Mouse (Mus musculus) stomach, embryonic 14.5 days (tissue): ENCODE measurements at regions not wholly inside any gene's neighbourhood (a gene's known extent, or its start where the extent isn't known, plus 50 kb on each side); places are given as distances from the start of the nearest gene placed in this dataset.

Experiments
- ATAC-seq: fragments of 200-750 bp; cut with Nextera tagmentation; 2 replicates; pipeline ENCODE4 v1.8.0; 2017; ENCODE audit warnings: low read depth, moderate TSS enrichment; ENCODE audit not compliant: insufficient number of reproducible peaks, insufficient read depth, low FRiP score
- H3K27ac ChIP-seq: fragments of 300-500 bp; sonication (generic); 2 replicates; pipeline ENCODE4 v1.5.1; 2014; ENCODE audit warnings: mild to moderate bottlenecking, low read length, moderate library complexity, mixed read lengths
- H3K27me3 ChIP-seq: fragments of 300-500 bp; sonication (generic); 2 replicates; pipeline ENCODE4 v1.6.1; 2014; ENCODE audit warnings: low read length, control low read depth, mixed read lengths; ENCODE audit not compliant: control insufficient read depth, insufficient read depth
- H3K36me3 ChIP-seq: fragments of 300-500 bp; sonication (generic); 2 replicates; pipeline ENCODE4 v1.6.1; 2014; ENCODE audit warnings: mild to moderate bottlenecking, control low read depth, low read length, moderate library complexity, mixed read lengths; ENCODE audit not compliant: control insufficient read depth, insufficient read depth
- H3K4me1 ChIP-seq: fragments of 300-500 bp; sonication (generic); 2 replicates; pipeline ENCODE4 v1.6.1; 2014; ENCODE audit warnings: low read length, control low read depth, mixed read lengths; ENCODE audit not compliant: control insufficient read depth, insufficient read depth
- H3K4me2 ChIP-seq: fragments of 300-500 bp; sonication (generic); replicated peaks from 2 replicates; pipeline ENCODE4 v1.6.1; 2014; ENCODE audit warnings: low read depth, low read length, control low read depth
- H3K4me3 ChIP-seq: fragments of 300-500 bp; sonication (generic); 2 replicates; pipeline ENCODE4 v1.5.1; 2014; ENCODE audit warnings: low read depth, low read length, control low read depth
- H3K9ac ChIP-seq: fragments of 300-500 bp; sonication (generic); replicated peaks from 2 replicates; pipeline ENCODE4 v1.6.1; 2014; ENCODE audit warnings: low read depth, mild to moderate bottlenecking, control low read depth, low read length, moderate library complexity, mixed read lengths
- H3K9me3 ChIP-seq: fragments of 300-500 bp; sonication (generic); 2 replicates; pipeline ENCODE4 v1.6.1; 2016; ENCODE audit warnings: low read depth, low read length, control low read depth; ENCODE audit not compliant: control insufficient read depth
- WGBS: fragments of 180-500 bp; shearing (Covaris S2); extraction: QIAGEN DNeasy Blood & Tissue Kit; methylation state at CpG from one replicate; pipeline ENCODE4 v1.1.7; 2014; 5-methylcytosine and 5-hydroxymethylcytosine counted together

DNA sequence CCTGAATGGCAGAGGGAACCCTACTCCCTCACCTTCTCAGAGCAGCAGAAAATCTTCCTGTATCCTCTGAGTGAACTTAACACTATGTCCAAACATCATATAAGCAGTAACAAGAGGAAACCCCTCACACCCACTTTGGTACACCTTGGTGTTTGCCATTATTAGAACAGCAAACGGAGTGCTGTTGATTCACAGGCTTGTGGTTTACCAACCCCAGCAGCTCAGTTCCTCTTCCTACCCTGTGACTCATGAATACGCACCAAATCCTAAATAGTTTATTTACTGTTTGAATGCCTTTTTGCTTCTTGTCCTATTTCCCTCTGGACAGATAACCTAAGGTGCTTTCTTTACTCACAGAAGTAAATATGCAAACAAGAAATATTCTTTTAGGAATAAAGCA is 233.3 kb downstream of the Foxa2 start:
- H3K4me2 ChIP-seq: no peak overlapping the region
- no peak overlapping the region for H3K9ac ChIP-seq
- WGBS: 78% methylated on average over 2 of the region's 2 CpGs
- H3K36me3 ChIP-seq: no peaks in the 10 kb centered on the region
- H3K4me1 ChIP-seq: no peaks in the 10 kb centered on the region
- no peak overlapping the region for H3K4me3 ChIP-seq
- H3K27ac ChIP-seq: no peak overlapping the region
- no peaks in the 10 kb centered on the region for H3K27me3 ChIP-seq
- H3K9me3 ChIP-seq: no peaks in the 10 kb centered on the region
- ATAC-seq: no peak

- Histone ChIP-seq H3K4me1 (no peaks in the 10 kb centered on the region), H3K9ac (no peak overlapping the region), H3K4me2 (no peak overlapping the region), H3K9me3 (no peaks in the 10 kb centered on the region), H3K27ac (no peak overlapping the region), H3K4me3 (no peak overlapping the region), H3K27me3 (no peaks in the 10 kb centered on the region), H3K36me3 (no peaks in the 10 kb centered on the region)
- ATAC-seq: no peak
- WGBS: 39% methylated on average over 5 of the region's 5 CpGs
Observed at GRCm38 (mm10) chr2:147808036-147808675, 238.6 kb downstream of the Foxa2 start.

DNA sequence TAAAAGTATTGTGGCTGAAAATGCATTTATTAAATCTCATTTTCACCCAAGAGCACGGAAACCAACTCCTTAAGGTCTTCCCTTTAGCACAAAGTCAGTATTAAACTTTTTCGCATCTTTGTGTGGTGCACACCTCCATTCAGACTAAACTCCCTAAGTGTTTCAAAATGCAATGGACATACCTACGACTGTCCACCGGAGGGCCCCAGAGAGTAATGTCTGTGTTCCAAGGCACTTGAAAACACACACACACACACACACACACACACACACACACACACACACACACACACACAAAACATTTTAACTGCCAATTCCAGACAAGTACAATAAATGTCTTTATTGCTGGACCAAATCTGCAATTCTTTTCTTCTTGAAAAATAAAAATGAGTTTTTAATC is 243.7 kb downstream of the Foxa2 start:
- no peak overlapping the region for H3K4me3 ChIP-seq
- no peak overlapping the region for H3K9ac ChIP-seq
- no peaks in the 10 kb centered on the region for H3K27me3 ChIP-seq
- H3K4me2 ChIP-seq: no peak overlapping the region
- no peak for ATAC-seq
- WGBS: 26% methylated on average over 4 of the region's 4 CpGs
- no peaks in the 10 kb centered on the region for H3K9me3 ChIP-seq
- H3K36me3 ChIP-seq: no peaks in the 10 kb centered on the region
- no peak overlapping the region for H3K27ac ChIP-seq
- no peaks in the 10 kb centered on the region for H3K4me1 ChIP-seq

DNA sequence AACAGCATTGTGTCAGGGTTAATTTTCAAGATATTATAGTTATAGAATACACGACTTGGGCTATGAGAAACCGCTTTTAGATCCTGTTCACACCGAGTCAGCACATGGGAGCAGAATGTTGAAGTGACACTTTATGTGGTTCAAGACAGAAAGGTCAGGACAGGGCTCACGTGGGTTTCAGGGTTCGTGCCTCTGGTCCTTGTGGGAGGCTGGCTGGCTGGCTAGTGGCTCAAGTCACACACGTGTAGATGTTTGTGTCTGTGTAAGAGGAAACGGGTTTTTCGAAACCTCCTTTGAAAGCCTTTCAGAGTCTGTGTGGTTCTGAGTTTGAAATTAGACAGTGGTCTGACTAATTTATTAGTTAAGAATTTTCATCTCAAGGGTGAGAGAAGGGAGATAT is 255.3 kb downstream of the Foxa2 start:
- no peak overlapping the region for H3K9ac ChIP-seq
- no peaks in the 10 kb centered on the region for H3K9me3 ChIP-seq
- H3K27ac ChIP-seq: no peak overlapping the region
- no peaks in the 10 kb centered on the region for H3K4me1 ChIP-seq
- no peak overlapping the region for H3K4me2 ChIP-seq
- no peak for ATAC-seq
- no peaks in the 10 kb centered on the region for H3K27me3 ChIP-seq
- 77% methylated on average over 8 of the region's 8 CpGs for WGBS
- no peak overlapping the region for H3K4me3 ChIP-seq
- H3K36me3 ChIP-seq: no peaks in the 10 kb centered on the region

GRCm38 (mm10) chr2:147789877-147790276 is 256.9 kb downstream of the Foxa2 start:
- Histone ChIP-seq H3K4me2 (no peak overlapping the region), H3K4me3 (no peak overlapping the region), H3K9me3 (no peaks in the 10 kb centered on the region), H3K27me3 (no peaks in the 10 kb centered on the region), H3K4me1 (no peaks in the 10 kb centered on the region), H3K9ac (no peak overlapping the region), H3K36me3 (no peaks in the 10 kb centered on the region), H3K27ac (no peak overlapping the region)
- 83% methylated on average over 1 of the region's 1 CpGs for WGBS
- ATAC-seq: no peak

- Histone ChIP-seq H3K4me3 (no peak overlapping the region), H3K27me3 (no peaks in the 10 kb centered on the region), H3K36me3 (no peaks in the 10 kb centered on the region), H3K27ac (no peak overlapping the region), H3K9ac (no peak overlapping the region), H3K4me2 (no peak overlapping the region), H3K4me1 (no peaks in the 10 kb centered on the region), H3K9me3 (no peaks in the 10 kb centered on the region)
- no peak for ATAC-seq
- WGBS: 5% methylated on average over 3 of the region's 3 CpGs
Observed at GRCm38 (mm10) chr2:147789268-147789667, 257.5 kb downstream of the Foxa2 start.

GRCm38 (mm10) chr2:147788001-147788400 is 258.8 kb downstream of the Foxa2 start:
- H3K9me3 ChIP-seq: no peaks in the 10 kb centered on the region
- H3K4me2 ChIP-seq: no peak overlapping the region
- H3K27ac ChIP-seq: no peak overlapping the region
- no peak overlapping the region for H3K4me3 ChIP-seq
- no peaks in the 10 kb centered on the region for H3K36me3 ChIP-seq
- WGBS: 74% methylated on average over 3 of the region's 3 CpGs
- H3K27me3 ChIP-seq: no peaks in the 10 kb centered on the region
- no peaks in the 10 kb centered on the region for H3K4me1 ChIP-seq
- no peak overlapping the region for H3K9ac ChIP-seq
- ATAC-seq: no peak

DNA sequence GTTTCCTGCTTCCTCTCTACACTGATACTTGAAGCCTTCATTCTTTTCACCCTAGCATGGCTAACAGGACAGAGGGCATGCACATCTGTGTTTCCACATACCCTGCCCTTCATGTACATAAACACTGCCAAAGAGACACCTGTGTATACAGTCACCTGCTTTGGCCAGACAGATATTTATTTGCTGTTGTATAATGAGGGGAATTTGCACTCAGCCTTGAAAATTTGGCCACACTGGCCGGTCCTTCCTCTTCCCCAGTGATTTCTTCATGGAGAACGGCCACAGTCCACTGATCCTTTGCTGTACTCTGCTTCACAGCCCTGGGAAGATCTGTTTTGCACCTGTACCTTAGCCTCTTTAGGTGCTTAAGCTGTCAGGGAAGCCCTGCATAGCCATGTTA is 264.3 kb downstream of the Foxa2 start:
- Histone ChIP-seq H3K4me3 (no peak overlapping the region), H3K9me3 (no peaks in the 10 kb centered on the region), H3K4me2 (no peak overlapping the region), H3K27me3 (no peaks in the 10 kb centered on the region), H3K9ac (no peak overlapping the region), H3K36me3 (no peaks in the 10 kb centered on the region), H3K27ac (no peak overlapping the region), H3K4me1 (no peaks in the 10 kb centered on the region)
- WGBS: 68% methylated on average over 2 of the region's 2 CpGs
- ATAC-seq: no peak

GRCm38 (mm10) chr2:147776316-147776715 is 270.5 kb downstream of the Foxa2 start:
- no peak for ATAC-seq
- H3K4me3 ChIP-seq: no peak overlapping the region
- H3K36me3 ChIP-seq: no peaks in the 10 kb centered on the region
- no peak overlapping the region for H3K27ac ChIP-seq
- 59% methylated on average over 2 of the region's 2 CpGs for WGBS
- no peaks in the 10 kb centered on the region for H3K4me1 ChIP-seq
- H3K9me3 ChIP-seq: no peaks in the 10 kb centered on the region
- H3K4me2 ChIP-seq: no peak overlapping the region
- H3K27me3 ChIP-seq: no peaks in the 10 kb centered on the region
- no peak overlapping the region for H3K9ac ChIP-seq
